Mouse (Mus musculus): ENCODE data around the gene Ephb1.

Ephb1 gene

GRCm38 (mm10) chr9:102351721-102352120 is 2.8 kb downstream of the Ephb1 start:
- DNase-seq: peak; percentile 49

- peak; percentile 24 for DNase-seq
Measured at GRCm38 (mm10) chr9:102351221-102351620, 3.3 kb downstream of the Ephb1 start.

DNA sequence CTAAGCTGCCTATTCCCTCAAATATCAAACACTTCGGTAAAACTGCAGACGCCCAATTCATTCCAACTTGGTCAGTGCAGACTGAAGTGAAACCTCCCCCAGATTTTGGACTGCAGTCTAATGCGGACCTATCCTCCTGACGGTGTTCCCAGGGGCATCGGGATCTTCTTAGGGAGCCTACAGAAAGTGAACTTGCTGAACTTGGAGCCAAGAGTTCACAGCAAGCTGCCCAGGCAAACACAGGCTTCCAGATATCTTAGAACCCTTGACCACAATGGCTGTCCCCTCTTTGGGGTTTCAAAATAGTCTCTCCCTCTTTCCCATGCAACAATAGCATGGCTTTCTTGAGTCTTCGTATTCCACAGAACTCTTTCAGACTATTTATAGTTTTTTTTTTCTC is 3.8 kb downstream of the Ephb1 start:
- DNase-seq: no peak

DNA sequence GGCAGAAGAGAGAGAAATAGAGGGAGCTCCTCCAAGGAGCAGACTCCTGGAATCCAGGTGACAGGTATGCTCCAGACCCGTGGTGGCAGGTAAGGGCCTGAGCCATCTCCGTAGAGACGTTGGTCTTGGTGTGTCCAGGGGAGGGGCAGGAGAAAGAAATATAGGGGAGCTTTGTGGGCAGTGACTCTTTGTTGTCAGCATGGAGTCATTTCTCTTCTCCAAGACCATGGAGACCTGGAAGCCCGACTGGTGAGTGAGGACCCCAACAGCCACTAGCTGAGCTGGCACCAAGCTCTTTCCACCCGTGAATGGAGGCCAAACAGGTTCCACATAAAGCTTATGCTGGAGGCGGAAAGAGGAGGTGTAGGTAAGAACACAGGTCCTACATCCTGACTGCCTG is 4.4 kb downstream of the Ephb1 start:
- DNase-seq: peak; percentile 22

GRCm38 (mm10) chr9:102346801-102347200 is 7.7 kb downstream of the Ephb1 start:
- peak; percentile 6 for DNase-seq

DNA sequence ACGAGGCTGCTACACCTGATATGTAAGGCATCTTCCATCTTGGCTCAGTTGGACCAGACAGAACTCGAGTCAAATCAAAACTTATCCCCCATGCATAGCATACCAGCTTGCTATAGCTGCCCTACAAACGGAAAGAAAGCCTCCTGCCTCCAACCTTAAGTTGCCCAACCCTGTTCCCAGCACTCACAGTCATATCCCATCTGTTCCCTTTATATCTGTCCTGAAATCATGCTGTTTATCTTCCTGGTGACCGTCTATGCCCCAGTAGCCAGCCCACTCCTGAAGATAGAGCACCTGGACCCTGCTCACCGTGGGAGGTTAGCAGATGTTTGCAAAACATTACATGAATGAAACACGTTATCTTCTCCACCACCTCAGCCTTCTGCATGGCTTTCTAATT is 9.0 kb downstream of the Ephb1 start:
- DNase-seq: peak; percentile 53

DNA sequence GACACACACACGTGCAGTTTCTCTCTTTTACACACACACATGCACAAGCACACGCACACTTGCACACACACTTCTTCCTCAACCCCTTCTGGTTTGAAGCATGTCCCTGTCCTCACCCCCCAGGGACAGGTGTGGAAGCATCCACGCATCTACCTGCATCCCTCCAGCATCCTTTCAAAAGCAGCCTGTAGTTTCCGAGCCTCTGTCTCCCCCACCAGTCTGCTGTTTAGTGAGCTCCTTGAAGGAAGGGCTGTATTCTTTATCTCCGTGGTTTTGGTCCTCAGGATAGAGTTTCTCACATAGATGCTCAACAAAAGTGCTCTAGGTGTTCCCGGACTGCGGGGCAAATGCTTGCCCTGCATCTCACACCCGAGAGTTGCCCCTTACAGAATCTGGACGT is 9.4 kb downstream of the Ephb1 start:
- peak; percentile 39 for DNase-seq

DNA sequence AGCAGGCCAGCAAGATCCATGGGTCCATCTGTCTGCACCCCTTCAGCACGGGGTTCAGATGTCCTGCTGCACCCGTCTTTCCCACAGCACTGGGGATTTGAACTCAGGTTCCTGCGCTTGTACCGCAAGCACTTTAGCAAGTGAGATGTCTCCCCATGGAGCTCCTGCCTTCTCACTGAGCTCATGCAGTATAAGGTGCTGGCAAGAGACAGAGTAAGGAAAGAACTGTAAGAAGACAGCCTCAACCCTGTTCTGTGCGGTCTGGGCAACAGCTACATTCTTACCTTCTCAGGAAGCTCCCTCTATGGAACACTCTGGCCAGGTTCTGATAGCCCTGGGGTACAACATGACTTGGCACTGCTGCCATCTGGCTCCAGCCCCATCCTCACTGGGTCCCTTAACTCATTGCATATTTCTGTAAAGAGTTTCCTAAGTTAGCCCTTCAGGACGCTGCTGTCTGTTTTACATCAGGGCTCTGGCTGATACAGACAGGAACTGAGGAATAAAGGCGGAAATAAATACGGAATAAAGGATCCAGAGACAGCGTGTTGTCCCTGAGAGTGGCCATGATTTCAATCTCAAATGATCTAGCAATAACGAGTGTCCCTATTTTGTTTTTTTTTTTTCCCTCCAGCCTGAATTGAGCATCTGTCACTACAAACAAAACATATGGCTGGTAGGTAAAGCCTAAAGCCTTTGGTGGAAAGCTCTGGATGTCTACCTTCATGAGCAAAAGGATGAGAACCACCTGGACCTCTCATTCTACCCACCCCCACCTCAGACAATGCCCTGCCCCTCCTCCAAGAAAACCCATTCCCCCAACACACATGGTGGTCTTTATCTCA is 10.2 kb downstream of the Ephb1 start:
- DNase-seq: peak; percentile 55

DNA sequence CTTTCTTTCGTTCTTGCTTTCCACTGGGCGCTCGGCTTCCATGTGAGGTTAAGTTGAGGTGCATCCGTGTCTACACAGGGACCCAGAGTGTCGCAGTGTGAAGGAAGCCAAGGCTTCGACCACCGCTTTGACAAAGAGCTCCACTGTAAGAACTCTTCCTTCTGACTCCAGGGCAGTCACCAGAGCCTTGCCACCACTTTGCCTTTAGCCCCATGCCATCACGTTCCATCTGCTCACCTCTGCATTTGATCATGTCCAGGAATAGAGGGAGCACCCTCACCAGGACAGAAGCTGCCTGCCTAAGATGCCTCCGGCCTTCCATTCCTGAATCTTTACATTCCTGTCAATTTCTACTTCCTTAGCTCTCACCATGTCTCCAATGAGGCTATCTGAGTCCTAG is 11.4 kb downstream of the Ephb1 start:
- DNase-seq: peak; percentile 14

DNA sequence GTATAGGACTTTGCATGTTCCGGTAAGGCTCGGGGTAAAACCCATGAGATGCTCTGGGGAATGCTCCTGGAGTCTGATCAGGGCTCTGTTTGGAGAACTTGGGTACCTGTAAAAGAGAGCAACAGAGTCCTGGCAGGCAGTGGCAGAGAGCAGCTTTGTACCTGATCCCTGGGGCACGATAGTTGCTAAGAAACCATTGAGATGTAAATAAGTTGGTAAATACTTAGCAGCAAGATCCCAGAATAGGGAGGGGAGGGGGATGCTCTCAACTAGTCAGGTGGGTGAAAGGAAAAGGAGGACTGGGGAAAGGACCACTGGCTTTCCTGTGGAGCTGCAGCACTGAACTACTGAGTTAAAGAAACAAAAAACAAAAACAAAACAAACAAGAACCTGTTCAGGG is 12.5 kb downstream of the Ephb1 start:
- peak; percentile 3 for DNase-seq

DNA sequence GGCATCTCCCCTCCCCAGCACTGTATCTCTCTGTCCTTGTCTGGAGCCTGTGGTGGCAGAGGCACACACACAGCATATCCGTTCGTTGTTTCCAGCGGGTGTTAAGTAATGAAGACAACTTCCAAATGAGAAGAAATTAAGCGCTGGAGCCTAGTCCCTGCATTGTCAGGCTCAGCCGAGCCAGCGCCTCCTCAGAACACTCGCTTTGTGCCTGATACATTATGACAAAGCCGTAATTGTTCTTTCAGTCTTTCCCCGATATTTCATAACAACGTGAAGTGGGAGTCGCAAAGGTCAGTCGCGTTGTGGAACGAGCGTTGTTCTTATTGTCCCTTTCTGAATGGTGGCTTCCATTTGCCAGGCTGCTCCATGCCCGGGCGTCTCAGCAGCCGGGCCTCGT is 13.7 kb downstream of the Ephb1 start:
- DNase-seq: peak; percentile 17

DNA sequence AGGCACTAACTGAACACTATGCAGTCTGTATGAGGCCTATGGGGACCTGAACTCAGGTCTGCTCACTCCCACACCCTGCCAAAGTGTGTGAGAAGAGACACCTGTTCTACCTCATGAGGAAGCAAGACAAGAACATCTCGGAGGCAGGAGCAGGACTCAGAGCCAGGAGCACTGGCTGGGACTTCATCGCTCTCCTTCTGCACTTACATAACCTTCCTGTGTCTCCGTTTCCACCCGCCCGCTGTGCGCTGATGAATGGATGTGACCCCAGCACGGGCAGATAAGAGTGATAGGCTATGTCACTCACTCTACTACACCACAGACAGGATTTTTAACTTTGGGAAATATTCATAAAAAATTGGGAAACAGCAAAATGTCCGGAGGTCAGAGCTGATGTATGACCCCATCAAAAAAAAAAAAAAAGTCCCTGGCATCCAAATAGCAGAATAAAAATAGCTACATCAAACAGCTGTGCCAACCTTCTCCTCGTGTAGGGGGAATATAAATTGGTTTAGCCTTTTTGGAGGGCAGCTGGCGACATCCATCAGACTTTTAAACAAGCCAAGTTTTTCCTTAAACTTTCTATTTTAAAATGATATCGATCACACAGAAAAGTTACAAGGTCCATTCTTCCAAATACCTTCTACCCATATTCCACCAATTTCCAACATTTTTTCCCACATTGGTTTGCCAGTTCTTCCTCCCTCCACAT is 18.8 kb downstream of the Ephb1 start:
- no peak for DNase-seq

- DNase-seq: no peak
Measured at GRCm38 (mm10) chr9:102330266-102331060, 24.0 kb downstream of the Ephb1 start.

DNA sequence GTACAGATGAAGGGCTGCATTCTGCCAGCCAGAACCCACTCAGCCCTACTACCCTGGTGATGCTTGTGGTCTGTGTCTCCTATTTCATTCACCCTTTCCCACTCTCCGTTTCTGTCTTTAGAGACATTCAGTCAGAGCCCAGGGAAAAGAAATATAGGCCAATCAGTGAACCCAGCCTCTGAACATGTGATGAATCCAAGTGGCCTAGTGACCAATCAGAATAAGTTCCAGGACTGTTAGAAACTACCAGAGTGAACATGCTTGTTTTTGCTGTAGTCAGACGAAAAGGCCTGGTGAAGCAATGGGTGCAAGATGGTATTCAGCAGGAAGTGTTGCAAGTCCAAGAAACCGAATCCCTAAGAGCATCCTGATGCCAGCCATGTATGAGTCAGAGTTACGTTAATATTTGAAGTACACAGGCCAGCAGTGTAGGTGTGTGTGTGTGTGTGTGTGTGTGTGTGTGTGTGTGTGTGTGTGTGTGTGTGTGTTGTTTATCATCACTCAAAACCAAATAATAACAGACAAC is 26.8 kb downstream of the Ephb1 start:
- no peak for DNase-seq

DNA sequence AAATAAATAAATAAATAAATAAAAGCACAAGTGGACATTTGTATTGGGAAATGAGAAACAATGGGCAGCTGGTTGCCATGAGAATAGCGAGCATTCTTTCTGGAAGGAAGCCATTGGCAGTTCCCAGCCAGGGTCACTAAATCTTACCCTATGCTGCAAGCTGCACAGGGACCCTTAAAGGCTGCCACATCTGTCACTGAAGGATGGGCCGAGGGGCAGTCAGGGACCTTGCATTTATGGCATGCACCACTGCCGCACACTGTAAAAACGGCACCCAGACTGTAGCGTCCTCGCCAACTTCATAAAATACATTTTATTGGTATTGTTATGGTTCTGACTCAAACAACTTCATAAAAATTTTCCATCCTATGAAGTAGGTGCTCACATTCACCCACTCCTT is 39.1 kb downstream of the Ephb1 start:
- no peak for DNase-seq

GRCm38 (mm10) chr9:102314795-102315194 is 39.7 kb downstream of the Ephb1 start:
- DNase-seq: no peak

GRCm38 (mm10) chr9:102310431-102310830 is 44.1 kb downstream of the Ephb1 start:
- DNase-seq: no peak

- DNase-seq: no peak
Measured at GRCm38 (mm10) chr9:102309278-102309677, 45.2 kb downstream of the Ephb1 start.

DNA sequence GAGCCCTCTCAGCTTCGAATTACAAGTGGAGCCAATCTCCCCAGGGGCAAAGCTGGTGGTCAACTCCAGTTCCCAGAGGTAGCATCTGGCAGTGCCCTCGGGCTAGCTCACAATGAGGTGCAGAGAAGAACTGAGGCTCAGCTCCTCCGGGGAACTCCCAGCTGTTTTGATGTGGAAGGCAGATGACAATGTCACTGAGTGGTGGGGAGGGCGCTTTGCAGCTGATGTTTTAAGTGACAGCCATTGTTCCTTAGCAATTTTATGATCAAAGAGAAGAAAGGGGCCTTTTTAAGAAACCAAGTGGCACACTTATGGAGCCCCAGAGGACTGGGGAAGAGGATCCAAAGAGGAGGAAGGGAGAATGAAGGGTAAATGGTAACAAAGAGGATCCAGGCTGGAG is 46.8 kb downstream of the Ephb1 start:
- DNase-seq: no peak

- DNase-seq: no peak
Measured at GRCm38 (mm10) chr9:102306645-102307415, 47.7 kb downstream of the Ephb1 start.

GRCm38 (mm10) chr9:102305432-102306100 is 48.9 kb downstream of the Ephb1 start:
- DNase-seq: peak; percentile 91

DNA sequence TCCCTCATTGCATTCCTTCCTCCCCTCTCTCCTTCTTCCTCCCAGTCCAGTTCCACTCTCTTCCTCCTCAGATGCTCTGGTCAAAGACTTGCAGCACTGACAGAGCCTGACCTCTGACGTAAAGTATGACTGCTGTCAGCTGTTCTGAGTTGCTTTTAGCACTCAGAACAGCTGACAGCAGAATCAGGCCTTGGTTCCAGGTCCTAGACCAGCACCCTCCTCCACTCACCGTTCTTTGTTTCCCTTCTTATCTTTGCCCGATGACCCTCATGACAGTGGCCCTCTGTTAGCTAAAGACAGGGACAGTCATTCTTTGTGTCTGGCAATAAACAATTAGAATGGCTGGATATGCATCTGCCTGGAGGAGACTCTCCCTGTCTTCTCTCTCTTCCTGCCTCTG is 49.7 kb downstream of the Ephb1 start:
- no peak for DNase-seq

Measured in cerebellum, adult 9-11 months (tissue).